Mouse (Mus musculus) bone marrow, adult 2 months (tissue): Measurements from ENCODE around the gene Map1s. TPM values are rescaled to one million over a fixed set of nuclear protein-coding genes. Genes with fewer than 3 reads are reported as not detected.

Experiments used
- H3K27ac ChIP-seq: fragments of 200-500 bp; 2 replicates; pipeline ENCODE4 v1.5.1; 2012; ENCODE audit warnings: low read depth, mild to moderate bottlenecking, control low read depth, inconsistent platforms, low read length; ENCODE audit not compliant: control insufficient read depth, poor library complexity, insufficient read depth
- H3K4me1 ChIP-seq: fragments of 200-500 bp; 2 replicates; pipeline ENCODE4 v1.6.1; 2011; ENCODE audit warnings: low read length; ENCODE audit not compliant: control insufficient read depth, insufficient read depth
- H3K4me3 ChIP-seq: fragments of 200-500 bp; replicated peaks from 2 replicates; pipeline ENCODE3; 2011; ENCODE audit warnings: mild to moderate bottlenecking, low read depth, low read length, control low read depth; ENCODE audit not compliant: control insufficient read depth
- CTCF ChIP-seq: fragments of 200-500 bp; IDR thresholded peaks from 2 replicates; pipeline ENCODE4 v1.5.1; 2011; ENCODE audit warnings: low read length, control low read depth; ENCODE audit not compliant: control insufficient read depth, insufficient read depth
- POLR2A ChIP-seq: fragments of 200-500 bp; IDR thresholded peaks from 2 replicates; pipeline ENCODE4 v1.6.1; 2011; ENCODE audit warnings: low read depth, mild to moderate bottlenecking, control low read depth, low read length, borderline replicate concordance; ENCODE audit not compliant: control insufficient read depth
- WGBS: fragments of 180-500 bp; shearing (Covaris S2); methylation state at CpG from one replicate; pipeline ENCODE4 v1.1.7; 2018; 5-methylcytosine and 5-hydroxymethylcytosine counted together
- polyA plus RNA-seq: library from polyadenylated mRNA; stranded (reverse); fragments of >200 nt; gene quantifications from 2 replicates; pipeline ENCODE4 v1.2.4, GENCODE M21; 2011; ENCODE audit warnings: low replicate concordance; ENCODE audit not compliant: missing spikeins, insufficient read depth, insufficient read length

Map1s gene
- polyA plus RNA-seq, 1 experiment = 18.9 TPM

DNA sequence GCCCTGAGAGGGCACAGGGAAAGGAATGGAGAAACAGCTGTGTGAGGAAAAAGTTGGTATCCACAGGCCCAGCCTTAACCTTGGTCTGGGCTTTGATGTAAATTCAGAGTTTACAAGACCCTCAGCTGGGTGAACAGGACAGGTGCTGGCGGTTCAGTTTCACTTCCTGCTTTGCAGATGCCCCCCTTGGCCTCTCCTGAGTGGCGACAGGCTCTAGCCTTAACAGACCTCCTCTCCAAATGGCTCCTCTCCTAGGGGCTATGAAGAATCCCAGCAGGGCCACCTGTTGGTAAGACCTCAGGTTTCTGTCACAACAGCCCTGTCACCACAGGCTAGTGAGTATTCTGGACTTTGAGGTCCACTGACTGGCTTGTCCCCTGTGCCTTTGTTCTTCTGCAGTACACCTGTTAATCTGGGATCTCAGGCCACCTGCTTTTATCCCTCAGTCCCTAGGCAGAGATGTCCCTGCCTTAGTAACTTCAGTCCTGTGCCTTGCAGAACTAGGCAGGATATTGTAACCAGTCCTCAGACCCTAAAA, 7.0 kb upstream of the Map1s start:
- TF ChIP-seq POLR2A = no peak
- no peak for TF ChIP-seq CTCF
- Histone ChIP-seq H3K4me1 (peaks cover 6% of the 10 kb centered on the region; the same call in 1 of the 2 replicates), H3K4me3 (no peak overlapping the region), H3K27ac (no peak overlapping the region)
- 27% methylated on average over 2 of the region's 2 CpGs for WGBS

DNA sequence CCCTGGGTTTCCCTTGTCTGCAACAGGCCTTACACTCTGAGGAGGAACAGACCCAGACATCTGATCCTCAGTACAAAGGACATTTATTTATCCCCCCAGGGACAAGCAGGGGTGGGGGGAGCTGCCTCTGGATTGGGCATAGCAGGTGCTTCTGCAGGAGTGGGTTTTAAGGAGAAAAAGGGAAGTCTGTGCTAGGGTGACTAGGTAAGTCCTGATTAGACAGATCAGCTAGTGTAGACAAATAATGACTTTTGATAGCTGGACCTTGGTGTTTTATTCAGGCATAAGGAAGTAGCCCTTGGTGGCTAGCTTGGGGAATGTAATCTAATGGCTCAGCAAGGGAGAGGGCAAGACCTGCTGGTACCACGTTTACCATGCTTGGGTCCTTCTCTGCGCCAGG, 6.5 kb upstream of the Map1s start:
- WGBS = 74% methylated on average over 2 of the region's 2 CpGs
- peaks cover 6% of the 10 kb centered on the region; the same call in 1 of the 2 replicates for H3K4me1 ChIP-seq
- no peak overlapping the region for H3K4me3 ChIP-seq
- TF ChIP-seq CTCF (no peak), POLR2A (no peak)
- no peak overlapping the region for H3K27ac ChIP-seq

DNA sequence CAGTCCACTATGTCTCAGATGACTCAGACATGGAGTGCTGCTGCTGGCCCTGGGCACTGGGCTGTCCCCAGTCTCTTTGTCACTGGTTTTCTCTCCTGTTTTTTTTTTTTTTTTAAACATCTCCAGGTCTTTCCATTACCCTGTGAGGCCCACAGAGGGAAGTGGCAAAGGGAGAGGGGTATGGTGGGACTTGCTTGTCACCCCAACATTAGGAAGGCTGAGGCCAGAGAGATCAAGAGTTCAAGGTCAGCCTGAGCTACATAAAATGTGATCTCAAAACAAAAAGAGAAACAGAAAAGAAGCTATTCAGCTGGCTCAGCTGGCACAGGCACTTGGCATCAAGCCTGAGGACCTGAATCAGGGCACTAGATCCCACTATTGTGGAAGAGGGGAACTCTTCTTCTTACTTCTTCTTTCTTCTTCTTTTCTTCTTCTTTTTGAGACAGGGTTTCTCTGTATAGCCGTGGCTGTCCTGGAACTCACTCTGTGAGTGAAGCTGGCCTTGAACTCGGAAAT, 4.8 kb upstream of the Map1s start:
- no peak for TF ChIP-seq CTCF
- TF ChIP-seq POLR2A = no peak
- H3K4me3 ChIP-seq = no peak overlapping the region
- H3K4me1 ChIP-seq = peaks cover 9% of the 10 kb centered on the region; the same call in 1 of the 2 replicates
- WGBS = 43% methylated on average over 2 of the region's 2 CpGs
- no peak overlapping the region for H3K27ac ChIP-seq

DNA sequence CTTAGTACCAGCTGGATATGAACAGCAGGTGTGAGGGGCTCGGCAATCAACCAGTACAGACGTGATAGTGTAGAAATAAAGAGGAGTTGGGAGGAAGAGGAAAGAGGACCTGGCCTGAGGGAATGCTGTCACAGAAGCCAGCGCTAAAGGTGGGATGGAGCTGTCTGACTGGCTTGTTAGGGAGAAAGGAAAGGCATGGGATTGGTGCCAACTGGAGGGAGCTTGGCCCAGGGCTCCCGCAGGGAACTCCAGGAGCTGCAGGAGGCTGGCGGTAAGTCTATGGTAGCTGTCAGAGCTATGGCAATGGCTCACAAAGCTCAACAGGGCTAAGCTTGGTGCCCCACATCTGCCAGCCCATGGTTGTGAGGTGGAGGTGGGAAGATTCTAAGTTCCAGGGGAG, 3.5 kb upstream of the Map1s start:
- Histone ChIP-seq H3K4me3 (no peak overlapping the region), H3K4me1 (peaks cover 7% of the 10 kb centered on the region; the same call in 1 of the 2 replicates), H3K27ac (no peak overlapping the region)
- 80% methylated on average over 5 of the region's 5 CpGs for WGBS
- TF ChIP-seq POLR2A = no peak
- no peak for TF ChIP-seq CTCF

DNA sequence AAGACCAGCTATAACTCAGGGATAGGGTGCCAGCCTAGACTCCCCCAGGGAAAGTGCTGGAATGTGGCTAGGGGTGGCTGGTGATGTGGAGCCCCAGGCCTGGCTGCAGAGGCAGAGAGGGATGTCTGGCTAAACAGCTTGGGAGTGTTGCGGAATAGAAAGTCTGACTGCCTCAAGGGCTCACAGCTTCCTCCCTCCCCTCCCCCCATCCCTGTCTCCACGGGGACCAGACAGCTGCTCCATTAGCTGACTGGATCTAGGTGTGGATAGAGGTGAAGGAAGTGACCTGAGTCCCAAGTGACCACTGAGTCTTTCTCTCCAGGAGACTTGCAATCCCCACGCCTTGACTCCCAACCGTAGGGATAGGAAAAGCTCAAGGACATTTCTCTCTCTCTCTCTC, 2.6 kb upstream of the Map1s start:
- H3K4me1 ChIP-seq = peaks cover 7% of the 10 kb centered on the region; the same call in 1 of the 2 replicates
- no peak overlapping the region for H3K27ac ChIP-seq
- H3K4me3 ChIP-seq = no peak overlapping the region
- 53% methylated on average over 4 of the region's 4 CpGs for WGBS
- TF ChIP-seq CTCF = no peak
- no peak for TF ChIP-seq POLR2A

DNA sequence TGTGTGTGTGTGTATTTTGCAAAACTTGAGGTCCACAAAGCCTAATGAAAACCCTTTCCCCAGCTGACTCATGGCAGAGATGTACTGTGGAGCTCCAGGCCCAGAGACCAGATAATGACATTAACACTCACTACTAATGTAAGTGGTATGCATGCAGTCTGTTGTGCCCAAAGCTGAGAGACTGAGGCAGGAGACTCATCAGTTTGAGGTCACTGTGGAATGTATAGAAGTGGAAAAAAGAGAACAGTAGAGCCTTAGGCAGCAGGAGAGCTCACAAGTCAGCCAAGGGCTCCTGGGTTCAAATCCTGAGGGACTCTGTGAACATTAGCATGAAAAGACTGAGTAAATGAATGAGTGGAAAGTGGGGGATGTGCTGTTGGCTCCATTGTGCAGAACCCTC, 2.1 kb upstream of the Map1s start:
- peaks cover 5% of the 10 kb centered on the region; the same call in 1 of the 2 replicates for H3K4me1 ChIP-seq
- no peak for TF ChIP-seq CTCF

DNA sequence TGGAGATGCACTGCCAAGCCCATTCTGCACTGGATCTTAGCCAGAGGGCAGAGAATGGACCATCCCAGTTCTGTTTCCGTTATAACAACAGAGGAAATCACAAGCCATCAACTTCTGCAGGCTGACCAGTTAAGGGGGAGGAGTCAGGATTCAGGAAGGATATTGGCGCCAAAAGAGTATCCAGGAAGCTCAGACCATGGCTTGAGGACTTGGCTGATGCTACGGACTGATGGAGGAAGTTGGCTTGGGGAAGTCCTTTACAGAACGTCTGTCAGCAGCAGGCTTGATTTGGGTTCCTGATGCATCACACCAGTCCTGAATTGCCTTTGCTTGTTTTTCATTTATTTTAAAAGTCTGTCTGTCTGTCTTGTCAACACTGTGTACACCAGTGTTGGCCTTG, 1.2 kb upstream of the Map1s start:
- Histone ChIP-seq H3K27ac (no peak overlapping the region), H3K4me1 (peaks cover 5% of the 10 kb centered on the region; the same call in 1 of the 2 replicates), H3K4me3 (no peak overlapping the region)
- WGBS = 8% methylated on average over 4 of the region's 4 CpGs
- no peak for TF ChIP-seq POLR2A
- TF ChIP-seq CTCF = no peak

More for the DNA sequence above, 2.1 kb upstream of the Map1s start:
- no peak overlapping the region for H3K27ac ChIP-seq
- no peak overlapping the region for H3K4me3 ChIP-seq

DNA sequence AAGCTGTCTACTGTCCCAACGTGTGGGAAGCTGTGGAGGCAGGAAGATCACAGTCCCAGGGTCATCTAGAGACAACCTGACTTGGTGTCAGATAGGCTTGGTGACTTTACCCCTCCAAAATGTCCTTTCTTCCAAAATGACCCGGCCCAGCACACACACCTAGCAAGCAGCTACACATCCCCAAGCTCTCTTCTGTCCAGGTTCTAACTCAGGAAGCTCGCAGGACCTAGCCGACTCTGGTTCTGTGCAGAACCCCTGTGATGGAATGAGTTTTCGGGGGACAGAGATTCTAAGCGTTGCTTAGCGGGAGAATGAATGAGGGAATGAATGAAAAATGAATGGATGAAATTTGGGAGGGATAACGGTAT, 285 bp upstream of the Map1s start:
- 3% methylated on average over 8 of the region's 8 CpGs for WGBS
- Histone ChIP-seq H3K27ac (peak overlapping the region; percentile 81), H3K4me3 (peak overlapping the region; percentile 89), H3K4me1 (peaks cover 5% of the 10 kb centered on the region; the same call in 1 of the 2 replicates)
- TF ChIP-seq CTCF (no peak), POLR2A (no peak)

DNA sequence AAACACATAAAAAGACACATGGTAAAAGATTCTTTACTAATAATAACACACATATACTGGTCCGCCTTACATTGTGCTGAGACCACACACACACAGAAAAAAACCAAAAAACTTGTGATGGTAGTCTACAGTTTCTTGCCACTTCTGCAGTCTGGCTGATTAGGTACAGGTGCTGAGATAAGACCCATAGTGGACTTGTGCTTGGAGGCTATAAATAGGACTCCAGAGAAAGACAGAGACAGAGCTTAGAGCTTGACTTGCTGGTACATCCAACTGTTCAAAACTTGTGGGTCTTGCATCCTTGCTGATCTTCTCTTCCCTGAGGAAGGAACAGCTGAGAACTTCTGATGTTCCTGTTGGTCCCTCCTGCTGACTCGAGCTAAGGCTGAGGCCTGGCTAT, 1.8 kb downstream of the Map1s start:
- TF ChIP-seq CTCF (no peak), POLR2A (no peak)
- WGBS = 70% methylated on average over 2 of the region's 2 CpGs
- no peak overlapping the region for H3K4me3 ChIP-seq
- peaks cover 5% of the 10 kb centered on the region; the same call in 1 of the 2 replicates for H3K4me1 ChIP-seq
- no peak overlapping the region for H3K27ac ChIP-seq
